Mouse (Mus musculus) cerebral cortex, adult 2 months (tissue): ENCODE measurements around the gene Trpv6.

Experiments used
- WGBS: fragments of 180-500 bp; shearing (Covaris S2); methylation state at CpG from one replicate; pipeline ENCODE4 v1.1.7; 2018; 5-methylcytosine and 5-hydroxymethylcytosine counted together

The Trpv6 gene

DNA sequence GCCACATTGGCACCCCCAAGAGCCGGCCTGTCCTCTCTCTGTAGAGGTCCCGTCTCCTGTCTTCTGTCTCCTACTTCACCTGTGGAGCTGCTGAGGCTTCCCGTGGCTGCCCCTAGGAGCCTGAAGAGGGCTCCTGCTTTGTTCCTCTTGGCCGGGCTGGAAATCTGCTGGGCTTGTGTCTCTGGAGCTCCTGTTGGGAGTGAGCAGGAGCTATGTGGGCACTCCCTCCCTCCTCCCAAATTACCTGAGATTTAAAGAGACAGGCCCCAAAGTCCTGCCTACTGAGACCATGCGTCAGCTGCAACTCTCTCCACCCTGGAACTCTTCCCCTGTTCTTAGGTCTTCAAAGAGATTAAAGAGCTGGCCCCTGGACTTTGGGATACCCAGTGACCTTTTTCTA is at the start of gene Trpv6:
Gene Trpv6 (minus strand): TSS at position 228 of the 400 bp plus-strand sequence.
- WGBS = 31% methylated on average over 5 of the region's 5 CpGs

DNA sequence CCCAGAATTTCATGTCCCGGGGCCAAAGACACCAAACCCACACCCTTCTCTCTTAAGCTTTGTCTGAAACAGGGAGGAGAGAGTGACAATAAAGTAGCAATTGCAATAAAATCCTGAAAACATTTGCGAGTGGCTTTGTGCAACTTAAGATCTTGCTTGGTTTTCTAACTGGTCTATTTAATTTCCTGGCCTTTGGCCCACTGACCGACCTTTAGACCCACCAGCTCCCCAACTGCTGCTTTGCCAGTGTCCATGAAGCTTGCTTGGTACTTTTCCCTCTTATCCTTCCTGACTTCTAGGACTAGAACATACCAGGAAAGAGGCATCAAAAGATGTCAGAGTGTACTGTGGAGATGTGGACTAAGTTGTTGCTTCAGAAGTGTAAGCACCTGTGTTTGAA is 49.4 kb upstream of the Trpv6 start:
- WGBS = 87% methylated on average over 3 of the region's 3 CpGs

GRCm38 (mm10) chr6:41684911-41685310 is 48.7 kb upstream of the Trpv6 start:
- 80% methylated on average over 5 of the region's 5 CpGs for WGBS

DNA sequence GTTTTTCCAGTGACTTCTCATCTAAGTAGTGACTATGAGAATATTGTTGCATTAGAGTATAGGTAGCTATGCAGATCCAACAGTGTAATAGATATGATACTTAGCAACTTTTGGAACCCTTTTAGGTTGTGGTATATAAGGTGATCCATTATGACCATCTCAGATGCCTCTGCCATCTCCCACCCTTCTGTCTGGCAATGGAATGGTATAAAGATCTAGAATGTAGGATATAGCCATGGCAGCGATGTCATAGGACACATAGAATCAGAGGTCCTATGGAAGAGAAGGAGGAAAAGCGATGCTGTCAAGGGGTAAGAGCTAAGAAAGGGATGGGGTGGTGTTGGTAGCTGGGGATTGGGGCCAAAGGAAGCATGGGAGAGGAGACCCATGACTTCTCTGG is 47.9 kb upstream of the Trpv6 start, which contains the start of gene Llcfc1:
Gene Llcfc1 (plus strand): TSS at position 301 of the 400 bp plus-strand sequence.
- WGBS = 88% methylated on average over 2 of the region's 2 CpGs

DNA sequence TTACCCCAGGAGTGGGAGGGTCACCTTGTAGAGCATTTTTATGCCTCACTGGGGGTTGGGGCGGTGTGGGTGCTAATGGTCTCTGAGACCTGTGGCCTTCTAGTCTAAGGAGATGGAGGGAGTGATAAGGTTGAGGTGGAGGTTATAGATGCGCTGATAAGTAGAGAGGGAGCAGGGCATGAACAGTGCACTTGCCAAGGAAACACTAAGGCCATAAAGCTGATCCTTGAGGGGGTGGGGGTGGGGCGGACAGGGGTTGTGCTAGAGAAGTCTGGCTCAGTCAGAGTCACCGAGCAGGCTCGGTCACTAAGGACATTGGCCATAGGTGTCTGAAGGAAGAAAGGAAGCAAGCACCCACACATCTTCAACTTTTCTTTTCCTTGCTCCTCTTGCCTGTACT is 45.5 kb upstream of the Trpv6 start:
- 89% methylated on average over 5 of the region's 5 CpGs for WGBS

- 91% methylated on average over 1 of the region's 1 CpGs for WGBS
Measured at GRCm38 (mm10) chr6:41680669-41681068, 44.5 kb upstream of the Trpv6 start, which contains the start of gene Trpv5. Gene Trpv5 (minus strand): TSS chr6:41680769.

DNA sequence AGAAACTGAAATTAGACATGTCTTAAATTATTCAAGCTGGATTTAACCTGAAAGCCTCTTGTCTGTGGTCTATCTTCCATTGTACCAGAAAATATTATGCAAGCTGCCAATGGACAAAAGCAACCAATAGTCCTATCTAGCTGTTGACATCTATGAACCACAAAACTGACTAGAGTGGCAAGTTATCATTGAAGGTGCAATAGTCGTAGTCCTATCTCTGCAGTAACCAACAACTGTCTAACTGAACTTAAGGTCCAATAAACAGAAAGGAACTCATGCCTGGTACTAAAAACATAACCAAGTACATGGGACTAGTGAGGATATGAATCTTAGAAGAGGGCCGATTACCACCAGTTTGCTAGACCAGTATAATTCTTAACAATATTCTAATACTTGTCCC is 40.3 kb upstream of the Trpv6 start:
- WGBS = 88% methylated on average over 2 of the region's 2 CpGs

GRCm38 (mm10) chr6:41662320-41662719 is 26.1 kb upstream of the Trpv6 start:
- WGBS = 36% methylated on average over 2 of the region's 2 CpGs

- 87% methylated on average over 1 of the region's 1 CpGs for WGBS
Measured at GRCm38 (mm10) chr6:41658487-41658886, 22.3 kb upstream of the Trpv6 start.

- WGBS = 86% methylated on average over 8 of the region's 8 CpGs
Measured at GRCm38 (mm10) chr6:41654648-41655047, 18.4 kb upstream of the Trpv6 start.

DNA sequence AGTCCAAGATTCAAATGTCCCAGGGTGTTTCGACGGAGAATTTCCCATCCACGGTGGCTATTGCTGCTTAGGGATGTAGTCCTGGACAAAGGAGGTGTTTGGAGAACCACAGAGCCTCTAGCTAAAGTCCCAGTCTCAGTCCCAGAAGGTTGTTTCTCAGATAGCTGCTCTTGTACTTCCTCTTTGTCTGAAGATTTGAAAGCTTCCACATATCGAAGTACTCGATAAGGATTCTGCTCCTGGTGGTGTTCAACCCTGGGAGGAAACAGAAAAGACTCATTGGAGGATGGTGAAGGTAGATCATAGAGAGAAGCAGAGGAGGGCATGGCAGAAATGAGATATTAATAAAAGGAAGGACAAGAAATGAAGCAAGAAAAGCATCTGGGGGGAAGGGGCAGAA is 17.0 kb upstream of the Trpv6 start:
- WGBS = 95% methylated on average over 5 of the region's 5 CpGs

DNA sequence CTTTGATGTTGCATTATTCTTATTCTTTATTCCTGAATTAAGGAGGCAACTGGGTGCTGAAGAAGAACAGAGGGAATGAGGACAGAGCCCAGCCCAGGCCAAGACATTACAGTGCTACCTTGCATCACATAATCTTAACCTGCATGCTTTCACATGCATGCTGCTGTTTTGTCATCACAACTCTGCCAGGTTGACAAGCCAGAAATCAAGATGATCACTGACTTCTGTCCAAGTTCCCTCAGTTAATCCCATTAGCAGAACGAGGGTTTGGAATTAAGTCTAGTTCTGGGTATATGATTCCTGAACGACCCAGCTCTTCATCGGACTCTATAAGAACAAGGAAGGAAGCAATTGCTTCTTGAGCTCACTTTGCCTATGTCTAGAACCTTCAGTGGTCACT is 10.0 kb upstream of the Trpv6 start:
- WGBS = 85% methylated on average over 3 of the region's 3 CpGs

GRCm38 (mm10) chr6:41643227-41643626 is 7.0 kb upstream of the Trpv6 start:
- 83% methylated on average over 3 of the region's 3 CpGs for whole genome bisulfite sequencing

- WGBS = 80% methylated on average over 4 of the region's 4 CpGs
Measured at GRCm38 (mm10) chr6:41642765-41643164, 6.6 kb upstream of the Trpv6 start.

- 82% methylated on average over 6 of the region's 6 CpGs for WGBS
Measured at GRCm38 (mm10) chr6:41641173-41641866, 5.1 kb upstream of the Trpv6 start.

DNA sequence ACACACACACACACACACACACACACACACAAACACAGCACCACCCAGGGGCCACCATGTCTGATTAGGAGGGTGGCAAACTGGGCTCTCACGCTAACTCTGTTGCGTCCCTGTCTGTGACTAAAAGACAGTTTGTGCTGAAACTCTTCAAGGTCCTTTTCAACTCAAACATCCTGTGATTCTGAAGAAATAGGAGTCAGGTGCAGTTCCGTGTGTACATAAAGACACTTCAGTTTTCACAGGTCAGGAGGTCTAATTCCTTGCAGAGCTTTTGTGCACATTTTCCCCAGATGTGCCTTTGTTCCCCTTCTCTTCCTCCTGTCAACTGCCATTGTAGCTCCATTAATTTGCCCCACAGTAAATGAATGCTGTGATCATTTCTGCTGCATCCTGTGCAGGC is 4.2 kb upstream of the Trpv6 start:
- 85% methylated on average over 3 of the region's 3 CpGs for WGBS

GRCm38 (mm10) chr6:41637927-41638506 is 1.8 kb upstream of the Trpv6 start:
- 87% methylated on average over 6 of the region's 6 CpGs for WGBS

GRCm38 (mm10) chr6:41637393-41637792 is 1.2 kb upstream of the Trpv6 start:
- WGBS = 60% methylated on average over 1 of the region's 1 CpGs

GRCm38 (mm10) chr6:41635211-41635610 is 994 bp downstream of the Trpv6 start:
- 17% methylated on average over 1 of the region's 1 CpGs for WGBS

- 39% methylated on average over 4 of the region's 4 CpGs for WGBS
Measured at GRCm38 (mm10) chr6:41631549-41631948, 4.7 kb downstream of the Trpv6 start.

- WGBS = 67% methylated on average over 2 of the region's 2 CpGs
Measured at GRCm38 (mm10) chr6:41630791-41631190, 5.4 kb downstream of the Trpv6 start.

GRCm38 (mm10) chr6:41628180-41628579 is 8.0 kb downstream of the Trpv6 start:
- WGBS = 74% methylated on average over 1 of the region's 1 CpGs

- WGBS = 56% methylated on average over 9 of the region's 9 CpGs
Measured at GRCm38 (mm10) chr6:41622661-41623060, 13.5 kb downstream of the Trpv6 start.
